Mouse (Mus musculus) ES-E14 (cell line): ENCODE measurements around the gene Vsx2.

ENCODE experiments used
- CHD2 ChIP-seq: IDR thresholded peaks from 2 replicates; pipeline ENCODE4 v1.6.1; 2014; ENCODE audit warnings: mild to moderate bottlenecking, low read depth, low read length, inconsistent platforms
- HCFC1 ChIP-seq: IDR thresholded peaks from 2 replicates; pipeline ENCODE4 v1.6.1; 2012; ENCODE audit warnings: low read length, inconsistent platforms, borderline replicate concordance; ENCODE audit not compliant: insufficient read depth
- MAFK ChIP-seq: IDR thresholded peaks from 2 replicates; pipeline ENCODE4 v1.6.1; 2014; ENCODE audit warnings: mild to moderate bottlenecking, low read depth, low read length, inconsistent platforms; ENCODE audit not compliant: insufficient read depth
- ZC3H11A ChIP-seq: IDR thresholded peaks from 2 replicates; pipeline ENCODE4 v1.6.1; 2012; ENCODE audit warnings: low read depth, mild to moderate bottlenecking, inconsistent platforms, low read length, borderline replicate concordance

GRCm38 (mm10) chr12:84640654-84641053, 71.1 kb downstream of the Vsx2 start, which contains the start of gene Vrtn:
- TF ChIP-seq CHD2 = no peak
- TF ChIP-seq ZC3H11A = no peak
- TF ChIP-seq MAFK = no peak
- TF ChIP-seq HCFC1 = no peak
